Mouse (Mus musculus): Measurements from ENCODE around the gene Fank1. TPM values are rescaled to one million over a fixed set of nuclear protein-coding genes. Genes with fewer than 3 reads are reported as not detected.

The Fank1 gene
- polyA plus RNA-seq, 1 experiment from 2014 or later = 7.9 TPM

- H3K9ac ChIP-seq (ENCODE audit: low read depth, low read length) = no peak overlapping the region
- H3K4me3 ChIP-seq (ENCODE audit: low read depth, low read length) = no peak overlapping the region
- no peak for ATAC-seq
- no peaks in the 10 kb centered on the region for H3K9me3 ChIP-seq (replicated peaks; ENCODE audit: control insufficient read depth, low read length, poor library complexity, severe bottlenecking)
- H3K4me2 ChIP-seq (ENCODE audit: low read length) = no peak overlapping the region
- H3K27me3 ChIP-seq (ENCODE audit: control insufficient read depth, insufficient read depth, low read depth, low read length) = no peaks in the 10 kb centered on the region
- H3K36me3 ChIP-seq (ENCODE audit: control insufficient read depth, insufficient read depth, low read length) = peaks cover 19% of the 10 kb centered on the region
- H3K27ac ChIP-seq (ENCODE audit: low read length) = no peak overlapping the region
- 89% methylated on average over 1 of the region's 1 CpGs for WGBS
- no peaks in the 10 kb centered on the region for H3K4me1 ChIP-seq (ENCODE audit: control insufficient read depth, insufficient read depth, low read length)
Measured at GRCm38 (mm10) chr7:133744209-133744608, 32.5 kb upstream of the Fank1 start.

- no peak for ATAC-seq
- no peak overlapping the region for H3K9ac ChIP-seq (ENCODE audit: low read depth, low read length)
- H3K27me3 ChIP-seq (ENCODE audit: control insufficient read depth, insufficient read depth, low read depth, low read length) = no peaks in the 10 kb centered on the region
- no peaks in the 10 kb centered on the region for H3K9me3 ChIP-seq (replicated peaks; ENCODE audit: control insufficient read depth, low read length, poor library complexity, severe bottlenecking)
- no peak overlapping the region for H3K4me2 ChIP-seq (ENCODE audit: low read length)
- no peaks in the 10 kb centered on the region for H3K4me1 ChIP-seq (ENCODE audit: control insufficient read depth, insufficient read depth, low read length)
- H3K4me3 ChIP-seq (ENCODE audit: low read depth, low read length) = no peak overlapping the region
- H3K36me3 ChIP-seq (ENCODE audit: control insufficient read depth, insufficient read depth, low read length) = peaks cover 19% of the 10 kb centered on the region
- no peak overlapping the region for H3K27ac ChIP-seq (ENCODE audit: low read length)
- WGBS = 67% methylated on average over 4 of the region's 4 CpGs
Measured at GRCm38 (mm10) chr7:133744701-133745100, 32.0 kb upstream of the Fank1 start.

GRCm38 (mm10) chr7:133747372-133747771 is 29.3 kb upstream of the Fank1 start:
- Histone ChIP-seq H3K4me3 (ENCODE audit: low read depth, low read length) (no peak overlapping the region), H3K36me3 (ENCODE audit: control insufficient read depth, insufficient read depth, low read length) (peaks cover 10% of the 10 kb centered on the region), H3K27ac (ENCODE audit: low read length) (no peak overlapping the region), H3K4me1 (ENCODE audit: control insufficient read depth, insufficient read depth, low read length) (no peaks in the 10 kb centered on the region), H3K27me3 (ENCODE audit: control insufficient read depth, insufficient read depth, low read depth, low read length) (no peaks in the 10 kb centered on the region), H3K4me2 (ENCODE audit: low read length) (no peak overlapping the region), H3K9me3 (replicated peaks; ENCODE audit: control insufficient read depth, low read length, poor library complexity, severe bottlenecking) (no peaks in the 10 kb centered on the region), H3K9ac (ENCODE audit: low read depth, low read length) (no peak overlapping the region)
- WGBS = 86% methylated on average over 8 of the region's 8 CpGs
- ATAC-seq = no peak

- no peaks in the 10 kb centered on the region for H3K4me1 ChIP-seq (ENCODE audit: control insufficient read depth, insufficient read depth, low read length)
- no peak overlapping the region for H3K27ac ChIP-seq (ENCODE audit: low read length)
- WGBS = 92% methylated on average over 14 of the region's 14 CpGs
- no peak overlapping the region for H3K4me2 ChIP-seq (ENCODE audit: low read length)
- no peak overlapping the region for H3K4me3 ChIP-seq (ENCODE audit: low read depth, low read length)
- no peaks in the 10 kb centered on the region for H3K27me3 ChIP-seq (ENCODE audit: control insufficient read depth, insufficient read depth, low read depth, low read length)
- H3K36me3 ChIP-seq (ENCODE audit: control insufficient read depth, insufficient read depth, low read length) = peaks cover 10% of the 10 kb centered on the region; the same call in 1 of the 2 replicates
- ATAC-seq = no peak
- no peaks in the 10 kb centered on the region for H3K9me3 ChIP-seq (replicated peaks; ENCODE audit: control insufficient read depth, low read length, poor library complexity, severe bottlenecking)
- H3K9ac ChIP-seq (ENCODE audit: low read depth, low read length) = no peak overlapping the region
Measured at GRCm38 (mm10) chr7:133748753-133749152, 27.9 kb upstream of the Fank1 start.

- WGBS = 67% methylated on average over 5 of the region's 5 CpGs
- ATAC-seq = no peak
Measured at GRCm38 (mm10) chr7:133750666-133751065, 26.0 kb upstream of the Fank1 start.

GRCm38 (mm10) chr7:133751163-133751562 is 25.5 kb upstream of the Fank1 start:
- Histone ChIP-seq H3K27ac (ENCODE audit: low read length) (no peak overlapping the region), H3K4me2 (ENCODE audit: low read length) (no peak overlapping the region), H3K9ac (ENCODE audit: low read depth, low read length) (no peak overlapping the region), H3K36me3 (ENCODE audit: control insufficient read depth, insufficient read depth, low read length) (peaks cover 10% of the 10 kb centered on the region; the same call in 1 of the 2 replicates), H3K9me3 (replicated peaks; ENCODE audit: control insufficient read depth, low read length, poor library complexity, severe bottlenecking) (no peaks in the 10 kb centered on the region), H3K4me3 (ENCODE audit: low read depth, low read length) (no peak overlapping the region), H3K4me1 (ENCODE audit: control insufficient read depth, insufficient read depth, low read length) (no peaks in the 10 kb centered on the region), H3K27me3 (ENCODE audit: control insufficient read depth, insufficient read depth, low read depth, low read length) (no peaks in the 10 kb centered on the region)
- no peak for ATAC-seq
- WGBS = 87% methylated on average over 5 of the region's 5 CpGs

More at GRCm38 (mm10) chr7:133750666-133751065, 26.0 kb upstream of the Fank1 start:
- Histone ChIP-seq H3K27me3 (ENCODE audit: control insufficient read depth, insufficient read depth, low read depth, low read length) (no peaks in the 10 kb centered on the region), H3K36me3 (ENCODE audit: control insufficient read depth, insufficient read depth, low read length) (peaks cover 10% of the 10 kb centered on the region; the same call in 1 of the 2 replicates), H3K4me1 (ENCODE audit: control insufficient read depth, insufficient read depth, low read length) (no peaks in the 10 kb centered on the region), H3K27ac (ENCODE audit: low read length) (no peak overlapping the region), H3K4me2 (ENCODE audit: low read length) (no peak overlapping the region), H3K9ac (ENCODE audit: low read depth, low read length) (no peak overlapping the region), H3K4me3 (ENCODE audit: low read depth, low read length) (no peak overlapping the region), H3K9me3 (replicated peaks; ENCODE audit: control insufficient read depth, low read length, poor library complexity, severe bottlenecking) (no peaks in the 10 kb centered on the region)

GRCm38 (mm10) chr7:133757961-133758455 is 18.7 kb upstream of the Fank1 start:
- no peaks in the 10 kb centered on the region for H3K9me3 ChIP-seq (replicated peaks; ENCODE audit: control insufficient read depth, low read length, poor library complexity, severe bottlenecking)
- peaks cover 4% of the 10 kb centered on the region for H3K4me1 ChIP-seq (ENCODE audit: control insufficient read depth, insufficient read depth, low read length)
- H3K27ac ChIP-seq (ENCODE audit: low read length) = no peak overlapping the region
- H3K36me3 ChIP-seq (ENCODE audit: control insufficient read depth, insufficient read depth, low read length) = no peaks in the 10 kb centered on the region
- no peak overlapping the region for H3K4me2 ChIP-seq (ENCODE audit: low read length)
- H3K27me3 ChIP-seq (ENCODE audit: control insufficient read depth, insufficient read depth, low read depth, low read length) = no peaks in the 10 kb centered on the region
- no peak overlapping the region; the same call in 1 of the 2 replicates for H3K4me3 ChIP-seq (ENCODE audit: low read depth, low read length)
- H3K9ac ChIP-seq (ENCODE audit: low read depth, low read length) = no peak overlapping the region
- WGBS = 28% methylated on average over 5 of the region's 5 CpGs
- no peak for ATAC-seq

GRCm38 (mm10) chr7:133758716-133759115 is 17.9 kb upstream of the Fank1 start:
- no peak overlapping the region for H3K9ac ChIP-seq (ENCODE audit: low read depth, low read length)
- H3K4me2 ChIP-seq (ENCODE audit: low read length) = no peak overlapping the region
- ATAC-seq = no peak
- no peaks in the 10 kb centered on the region for H3K9me3 ChIP-seq (replicated peaks; ENCODE audit: control insufficient read depth, low read length, poor library complexity, severe bottlenecking)
- H3K4me3 ChIP-seq (ENCODE audit: low read depth, low read length) = no peak overlapping the region
- no peak overlapping the region for H3K27ac ChIP-seq (ENCODE audit: low read length)
- H3K36me3 ChIP-seq (ENCODE audit: control insufficient read depth, insufficient read depth, low read length) = no peaks in the 10 kb centered on the region
- H3K4me1 ChIP-seq (ENCODE audit: control insufficient read depth, insufficient read depth, low read length) = peaks cover 4% of the 10 kb centered on the region
- no peaks in the 10 kb centered on the region for H3K27me3 ChIP-seq (ENCODE audit: control insufficient read depth, insufficient read depth, low read depth, low read length)
- WGBS = 80% methylated on average over 5 of the region's 5 CpGs

- peak; percentile 90 for ATAC-seq
- Histone ChIP-seq H3K4me3 (ENCODE audit: low read depth, low read length) (no peak overlapping the region; the same call in 1 of the 2 replicates), H3K4me2 (ENCODE audit: low read length) (peak overlapping the region; percentile 29)
Measured at GRCm38 (mm10) chr7:133759611-133760353, 16.9 kb upstream of the Fank1 start.

More at GRCm38 (mm10) chr7:133759611-133760353, 16.9 kb upstream of the Fank1 start:
- H3K27me3 ChIP-seq (ENCODE audit: control insufficient read depth, insufficient read depth, low read depth, low read length) = no peaks in the 10 kb centered on the region
- no peak overlapping the region for H3K9ac ChIP-seq (ENCODE audit: low read depth, low read length)
- 4% methylated on average over 27 of the region's 27 CpGs for WGBS
- no peaks in the 10 kb centered on the region for H3K9me3 ChIP-seq (replicated peaks; ENCODE audit: control insufficient read depth, low read length, poor library complexity, severe bottlenecking)
- peaks cover 5% of the 10 kb centered on the region for H3K4me1 ChIP-seq (ENCODE audit: control insufficient read depth, insufficient read depth, low read length)
- H3K27ac ChIP-seq (ENCODE audit: low read length) = peak overlapping the region; percentile 2
- no peaks in the 10 kb centered on the region for H3K36me3 ChIP-seq (ENCODE audit: control insufficient read depth, insufficient read depth, low read length)

Data from midbrain, embryonic 16.5 days (tissue).